Mouse (Mus musculus) brown adipose tissue, adult 24 weeks (tissue): ENCODE data around the gene Fundc2. TPM values are rescaled to one million over a fixed set of nuclear protein-coding genes. Genes with fewer than 3 reads are reported as not detected.

Source experiments
- H3K27ac ChIP-seq: fragments of 200-500 bp; replicated peaks from 2 replicates; pipeline ENCODE4 v1.5.1; 2012; ENCODE audit warnings: low read depth, mild to moderate bottlenecking, low read length
- H3K4me1 ChIP-seq: fragments of 200-500 bp; 2 replicates; pipeline ENCODE4 v1.6.1; 2012; ENCODE audit warnings: low read length, mixed read lengths; ENCODE audit not compliant: control insufficient read depth, insufficient read depth, insufficient read length
- H3K4me3 ChIP-seq: fragments of 200-500 bp; 2 replicates; pipeline ENCODE4 v1.5.1; 2012; ENCODE audit warnings: low read depth, mild to moderate bottlenecking, low read length, moderate library complexity; ENCODE audit not compliant: insufficient read depth
- polyA plus RNA-seq: library from polyadenylated mRNA; stranded (reverse); fragments of >200 nt; gene quantifications from 2 replicates; pipeline ENCODE4 v1.2.4, GENCODE M21; 2012; ENCODE audit not compliant: missing spikeins, insufficient read depth, insufficient read length

Gene Fundc2
- 146 and 161 TPM in 2 replicates for polyA plus RNA-seq

GRCm38 (mm10) chrX:75382195-75382771 is at the start of gene Fundc2, which contains the start of gene F8:
Fundc2 (plus strand) TSS chrX:75382399.
F8 (minus strand) TSS chrX:75382615.
- peak within 1 kb of the TSS; percentile 92 for H3K27ac ChIP-seq
- H3K4me1 ChIP-seq: no peaks in the 10 kb centered on the region
- H3K4me3 ChIP-seq: peak within 1 kb of the TSS; percentile 83

GRCm38 (mm10) chrX:75370197-75370596 is 12.0 kb upstream of the Fundc2 start:
- Histone ChIP-seq H3K4me1 (no peaks in the 10 kb centered on the region), H3K27ac (no peak overlapping the region), H3K4me3 (no peak overlapping the region)

DNA sequence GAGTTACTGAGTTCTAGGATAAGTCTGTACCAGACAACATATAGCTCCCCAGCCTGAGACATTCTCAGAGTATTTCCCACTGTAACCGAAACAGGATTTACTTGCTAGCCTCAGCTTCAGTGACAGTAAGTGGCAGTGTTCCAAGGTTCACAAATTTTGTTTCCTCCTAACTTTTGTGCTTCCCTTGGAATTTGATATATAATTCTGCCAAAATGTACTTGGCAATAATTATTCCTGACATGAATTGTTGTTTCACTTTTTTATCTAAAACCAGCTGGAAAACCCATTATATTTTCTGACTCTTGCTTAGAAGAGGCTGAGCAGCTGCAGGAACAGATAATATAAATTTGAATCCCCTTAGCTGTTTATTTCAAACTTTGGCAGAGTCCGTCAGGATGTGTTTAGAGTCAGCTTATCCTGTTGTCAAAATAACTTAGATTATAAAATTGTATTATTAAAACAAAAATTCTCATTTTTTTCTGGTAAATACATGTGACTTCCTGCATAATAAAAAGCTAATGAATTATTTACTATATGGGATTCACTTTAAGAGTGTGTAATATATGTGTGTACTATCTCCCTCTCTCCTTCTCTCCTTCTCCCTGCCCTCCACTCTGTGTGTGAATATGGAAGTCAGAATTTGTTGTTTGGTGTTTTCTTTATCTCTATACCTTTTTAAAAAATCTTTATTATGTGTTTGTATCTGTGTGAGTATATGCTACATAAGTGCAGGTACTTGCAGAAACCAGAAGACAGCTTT is 9.4 kb upstream of the Fundc2 start:
- H3K4me1 ChIP-seq: no peaks in the 10 kb centered on the region
- peak overlapping the region; percentile 24; the same call in 1 of the 2 replicates for H3K27ac ChIP-seq
- H3K4me3 ChIP-seq: no peak overlapping the region

- no peak overlapping the region for H3K4me3 ChIP-seq
- no peak overlapping the region for H3K27ac ChIP-seq
- H3K4me1 ChIP-seq: no peaks in the 10 kb centered on the region
Measured at GRCm38 (mm10) chrX:75376815-75377214, 5.4 kb upstream of the Fundc2 start.

GRCm38 (mm10) chrX:75381176-75381575 is 1.0 kb upstream of the Fundc2 start:
- Histone ChIP-seq H3K27ac (no peak overlapping the region), H3K4me1 (no peaks in the 10 kb centered on the region), H3K4me3 (no peak overlapping the region)

DNA sequence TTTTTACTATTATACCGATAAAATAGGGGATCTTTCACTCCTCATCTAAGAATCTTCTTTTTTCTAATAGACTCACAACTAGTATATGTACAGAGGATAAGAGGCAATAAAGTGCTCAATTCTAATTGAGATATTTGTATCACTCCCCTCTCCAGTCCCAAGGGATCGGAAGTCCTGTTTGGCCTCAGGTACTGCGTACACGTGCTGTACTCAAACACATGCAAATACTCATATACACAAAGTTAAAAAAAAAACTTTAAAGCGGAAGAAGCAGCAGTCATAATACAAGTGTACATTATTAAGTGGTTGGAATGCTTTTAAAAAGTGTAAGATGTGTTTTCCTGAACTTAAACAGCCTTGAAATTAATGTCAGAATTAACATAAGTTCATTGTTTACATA is 500 bp upstream of the Fundc2 start:
- 0 out of 2 replicates have a peak overlapping the region, but pooled peaks have one; percentile 31 for H3K27ac ChIP-seq
- peak overlapping the region; percentile 83; the same call in 1 of the 2 replicates for H3K4me3 ChIP-seq
- H3K4me1 ChIP-seq: no peaks in the 10 kb centered on the region

- H3K27ac ChIP-seq: no peak overlapping the region
- H3K4me3 ChIP-seq: no peak overlapping the region
- H3K4me1 ChIP-seq: no peaks in the 10 kb centered on the region
Measured at GRCm38 (mm10) chrX:75399471-75399870, 17.3 kb downstream of the Fundc2 start.

- no peak overlapping the region; the same call in none of the 2 replicates for H3K27ac ChIP-seq
- no peak overlapping the region for H3K4me3 ChIP-seq
Measured at GRCm38 (mm10) chrX:75402668-75403067, 20.5 kb downstream of the Fundc2 start.

DNA sequence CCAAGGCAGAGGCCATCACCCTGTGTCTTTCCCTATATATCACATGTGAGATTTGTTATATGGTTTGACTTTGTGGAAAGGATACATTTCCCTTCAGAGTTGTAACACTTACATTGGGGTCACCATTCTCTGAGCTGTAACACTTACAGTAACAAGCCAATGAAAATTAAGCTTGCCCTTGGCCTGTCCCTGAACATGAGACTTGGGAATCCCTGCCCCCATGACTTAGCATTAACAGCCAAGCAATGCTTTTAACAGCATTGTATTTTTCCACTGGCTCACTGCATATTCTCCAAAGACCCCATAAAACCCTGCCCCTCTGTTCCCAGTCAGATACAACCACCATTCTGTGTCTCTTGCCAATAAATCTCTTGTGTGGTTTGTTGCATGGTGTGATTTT is 21.2 kb downstream of the Fundc2 start:
- no peaks in the 10 kb centered on the region for H3K4me1 ChIP-seq
- H3K27ac ChIP-seq: no peak overlapping the region
- H3K4me3 ChIP-seq: no peak overlapping the region

More at GRCm38 (mm10) chrX:75402668-75403067, 20.5 kb downstream of the Fundc2 start:
- H3K4me1 ChIP-seq: no peaks in the 10 kb centered on the region

DNA sequence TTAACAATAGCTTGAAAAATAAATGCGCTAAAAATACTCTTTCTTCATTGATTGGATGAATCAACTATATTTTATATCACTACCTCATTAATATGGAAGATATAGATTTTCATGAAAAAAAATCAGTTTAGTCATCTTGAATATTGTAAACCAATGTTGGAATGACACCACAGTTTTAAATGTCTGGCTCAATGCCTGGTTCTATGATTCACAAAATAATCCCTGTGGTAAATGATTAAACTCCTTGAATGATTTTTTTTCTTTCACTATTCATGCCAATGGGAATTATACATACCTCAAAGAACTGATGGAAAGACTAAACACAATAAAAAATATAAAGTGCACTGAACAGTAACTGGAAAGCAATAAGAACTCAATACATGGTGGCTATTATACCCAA is 27.5 kb downstream of the Fundc2 start:
- no peaks in the 10 kb centered on the region for H3K4me1 ChIP-seq
- H3K4me3 ChIP-seq: no peak overlapping the region
- H3K27ac ChIP-seq: no peak overlapping the region

GRCm38 (mm10) chrX:75415936-75416785 is 34.0 kb downstream of the Fundc2 start, which contains the start of the genes Cmc4, Mtcp1 and Brcc3:
Cmc4 (minus strand) TSS chrX:75416584.
Mtcp1 (minus strand) TSS chrX:75416588.
Brcc3 (plus strand) TSS chrX:75416628.
- H3K4me1 ChIP-seq: no peaks in the 10 kb centered on the region
- H3K4me3 ChIP-seq: peak within 1 kb of the TSS; percentile 90
- peak within 1 kb of the TSS; percentile 69 for H3K27ac ChIP-seq

Other genes with a start within 250 kb of the Fundc2 start
- gene Smim9, start 218.6 kb upstream of the Fundc2 start, polyA plus RNA-seq: not detected in 2 replicates
- gene F8, start 216 bp downstream of the Fundc2 start, polyA plus RNA-seq: 1.5 and 3.1 TPM in 2 replicates
- 6.1 and 15.4 TPM in 2 replicates for gene Cmc4, start 34.2 kb downstream of the Fundc2 start, polyA plus RNA-seq
- gene Mtcp1, start 34.2 kb downstream of the Fundc2 start, polyA plus RNA-seq: 1.4 and 4.1 TPM in 2 replicates
- gene Brcc3, start 34.2 kb downstream of the Fundc2 start, polyA plus RNA-seq: 19.3 and 37.7 TPM in 2 replicates
- gene Vbp1, start 131.9 kb downstream of the Fundc2 start, polyA plus RNA-seq: 17.4 and 20.4 TPM in 2 replicates
- gene Rab39b, start 195.8 kb downstream of the Fundc2 start, polyA plus RNA-seq: not detected in 2 replicates